Mouse (Mus musculus): ENCODE measurements at regions not wholly inside any gene's neighbourhood (a gene's known extent, or its start where the extent isn't known, plus 50 kb on each side); places are given as distances from the start of the nearest gene placed in this dataset.

DNA sequence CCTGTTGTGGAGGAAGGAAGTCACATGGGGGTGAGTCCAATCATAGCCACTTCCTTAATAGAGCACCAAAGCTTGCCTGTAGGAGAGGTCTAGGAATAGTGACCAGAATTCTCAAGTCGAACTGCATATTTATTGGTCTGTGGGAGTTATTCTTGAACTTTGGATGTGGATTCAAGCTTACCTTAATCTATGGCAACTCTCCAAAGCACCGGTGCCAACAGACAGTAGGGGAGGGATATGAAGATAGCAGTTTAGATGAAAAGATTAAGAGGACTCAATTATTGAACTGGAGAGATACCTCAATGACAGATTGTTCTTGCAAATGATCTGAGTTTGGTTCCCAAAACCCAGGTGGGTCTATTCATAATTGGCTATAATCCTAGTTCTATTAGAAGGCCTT, 413.6 kb downstream of the Tox3 start:
- TF ChIP-seq CTCF (IDR thresholded peaks at IDR 0.05; ENCODE audit: borderline replicate concordance, extremely low read depth, insufficient read depth, insufficient read length) (no peak), POLR2A (IDR thresholded peaks at IDR 0.05; ENCODE audit: borderline replicate concordance, extremely low read depth, insufficient read depth, insufficient read length, poor library complexity, severe bottlenecking) (no peak)
